Mouse (Mus musculus) limb, embryonic 15.5 days (tissue): Measurements from ENCODE around the gene Znhit6. TPM values are rescaled to one million over a fixed set of nuclear protein-coding genes. Genes with fewer than 3 reads are reported as not detected.

Source experiments
- polyA plus RNA-seq: library from polyadenylated mRNA; unstranded; fragments of >200 nt; fragmentation: Nextera tagmentation; extraction: Ambion mirVana; gene quantifications from 2 replicates; pipeline ENCODE4 v1.2.1, GENCODE M21; 2015

The Znhit6 gene
- polyA plus RNA-seq, 1 experiment from 2014 or later = 37.8 TPM

Other genes starting within 250 kb of the Znhit6 start
- gene Ccn1, start 73.8 kb downstream of the Znhit6 start, polyA plus RNA-seq = 92.0 and 104 TPM in 2 replicates
- gene Ddah1, start 182.5 kb downstream of the Znhit6 start, polyA plus RNA-seq = 48.5 and 50.3 TPM in 2 replicates